Mouse (Mus musculus) CH12.LX (cell line): ENCODE measurements around the gene Olfr1451. TPM values are rescaled to one million over a fixed set of nuclear protein-coding genes. Genes with fewer than 3 reads are reported as not detected.
"Not testable (repeated sequence)": the region's sequence is repeated elsewhere in the genome, so short reads cannot be mapped to it uniquely, and the experiment has no call there.

Experiments
- DNase-seq: peaks from one replicate; pipeline ENCODE4 v3.0.0-alpha.2; 2013; ENCODE audit errors: extremely low read depth
- H3K27ac ChIP-seq: 2 replicates; pipeline ENCODE4 v1.5.1; 2012; ENCODE audit warnings: low read depth, mild to moderate bottlenecking, control low read depth, moderate library complexity; ENCODE audit not compliant: insufficient read depth
- H3K27me3 ChIP-seq: replicated peaks from 2 replicates; pipeline ENCODE3; 2012; ENCODE audit warnings: inconsistent platforms
- H3K36me3 ChIP-seq, 2 experiments: replicated peaks in 1 of 2; 2 replicates each; pipeline versions ENCODE3 to v1.6.1; 2012; ENCODE audit warnings: inconsistent platforms in 1 of 2, low read length in 1 of 2, mild to moderate bottlenecking in 1 of 2, mixed read lengths in 1 of 2, moderate library complexity in 1 of 2; ENCODE audit not compliant: control insufficient read depth in 1 of 2, insufficient read depth in 1 of 2
- H3K4me1 ChIP-seq, 2 experiments: 2 replicates each; pipeline ENCODE4 v1.6.1; 2012; ENCODE audit warnings: inconsistent platforms in 1 of 2, moderate library complexity in 1 of 2; ENCODE audit not compliant: insufficient read depth in 2 of 2, control insufficient read depth in 1 of 2
- H3K4me2 ChIP-seq: 2 replicates; pipeline ENCODE4 v1.6.1; 2012; ENCODE audit warnings: low read depth, mild to moderate bottlenecking, control low read depth; ENCODE audit not compliant: poor library complexity, insufficient read depth, severe bottlenecking
- H3K4me3 ChIP-seq, 3 experiments: fragments of 150-350 bp in 1 of 3; sonication (generic) in 1 of 3; replicated peaks in 1 of 3; 2 replicates each; pipeline versions ENCODE3 to v1.5.1; 2011 to 2012; ENCODE audit warnings: low read depth in 2 of 3, low read length in 2 of 3, mild to moderate bottlenecking in 2 of 3, moderate library complexity in 2 of 3, control low read depth in 1 of 3, improper control_type of control experiment in 1 of 3, inconsistent platforms in 1 of 3, mixed read lengths in 1 of 3; ENCODE audit not compliant: poor library complexity in 1 of 3
- H3K79me2 ChIP-seq: replicated peaks from 2 replicates; pipeline ENCODE4 v1.6.1; 2012; ENCODE audit warnings: mild to moderate bottlenecking, moderate library complexity; ENCODE audit not compliant: control insufficient read depth, poor library complexity, insufficient read depth, severe bottlenecking; ENCODE audit errors: extremely low read depth
- H3K9ac ChIP-seq: 2 replicates; pipeline ENCODE4 v1.6.1; 2012; ENCODE audit warnings: low read depth, mild to moderate bottlenecking, control low read depth, moderate library complexity; ENCODE audit not compliant: insufficient read depth
- H3K9me3 ChIP-seq: replicated peaks from 2 replicates; pipeline ENCODE3; 2012; ENCODE audit warnings: low read length, inconsistent platforms, mixed read lengths
- CHD1 ChIP-seq: IDR thresholded peaks from 2 replicates; pipeline ENCODE4 v1.6.1; 2012; ENCODE audit warnings: low read depth, low read length, improper control_type of control experiment, inconsistent platforms
- JUN ChIP-seq: IDR thresholded peaks from 2 replicates; pipeline ENCODE4 v1.6.1; 2011; ENCODE audit warnings: low read depth, mild to moderate bottlenecking, low read length, improper control_type of control experiment, moderate library complexity; ENCODE audit not compliant: insufficient read depth
- JUND ChIP-seq: conservative IDR thresholded peaks from 2 replicates; pipeline ENCODE4 v1.6.1; 2011; ENCODE audit warnings: low read depth, low read length, improper control_type of control experiment
- MAFK ChIP-seq: IDR thresholded peaks from 2 replicates; pipeline ENCODE4 v1.6.1; 2011; ENCODE audit warnings: low read length, improper control_type of control experiment; ENCODE audit not compliant: insufficient replicate concordance
- MAZ ChIP-seq: IDR thresholded peaks from 2 replicates; pipeline ENCODE4 v1.6.1; 2012; ENCODE audit warnings: low read depth, mild to moderate bottlenecking, inconsistent platforms, low read length, improper control_type of control experiment, moderate library complexity
- MXI1 ChIP-seq: IDR thresholded peaks from 2 replicates; pipeline ENCODE4 v1.6.1; 2011; ENCODE audit warnings: mild to moderate bottlenecking, low read depth, low read length, improper control_type of control experiment
- NELFE ChIP-seq: IDR thresholded peaks from 2 replicates; pipeline ENCODE4 v1.6.1; 2011; ENCODE audit warnings: low read depth, low read length, improper control_type of control experiment
- POLR2AphosphoS2 ChIP-seq: IDR thresholded peaks from 2 replicates; pipeline ENCODE4 v1.6.1; 2011; ENCODE audit warnings: low read depth, low read length, improper control_type of control experiment
- SIN3A ChIP-seq: IDR thresholded peaks from 2 replicates; pipeline ENCODE4 v1.6.1; 2012; ENCODE audit warnings: low read length, improper control_type of control experiment, inconsistent platforms
- USF1 ChIP-seq: IDR thresholded peaks from 2 replicates; pipeline ENCODE4 v1.6.1; 2014; ENCODE audit warnings: low read depth, mild to moderate bottlenecking, inconsistent platforms, low read length, improper control_type of control experiment
- ZNF384 ChIP-seq: IDR thresholded peaks from 2 replicates; pipeline ENCODE4 v1.6.1; 2012; ENCODE audit warnings: low read depth, low read length, improper control_type of control experiment, inconsistent platforms
- dilution Hi-C: fragments of 300-500 bp; cut with MboI; formaldehyde crosslinking; loops from 2 replicates; pipeline ENCODE4 v1.14.3; 2020; ENCODE audit warnings: low sequenced_read_pairs; ENCODE audit not compliant: extremely low pct_unique_long_range_greater_than_20kb, extremely low pct_ligation_motif_present
- in situ Hi-C: fragments of 300-500 bp; cut with MboI; formaldehyde crosslinking; loops from 3 replicates; pipeline ENCODE4 v1.14.3; 2019; ENCODE audit warnings: low sequenced_read_pairs, low pct_ligation_motif_present, low pct_unique_long_range_greater_than_20kb, mixed read lengths
- polyA plus RNA-seq: library from polyadenylated mRNA; unstranded; fragments of >175 nt; gene quantifications from 2 replicates; pipeline ENCODE4 v1.2.1, GENCODE M21; 2012; ENCODE audit warnings: low read depth; ENCODE audit not compliant: insufficient read length
- total RNA-seq, 2 experiments: library from RNA; depleted of rRNA; stranded (reverse); fragments of 300-350 nt in 1 of 2; fragments of >200 nt in 1 of 2; gene quantifications; 2 replicates each; pipeline ENCODE4 v1.2.3; 2012 to 2014

The Olfr1451 gene
- total and polyA plus RNA-seq, 3 experiments: not detected

DNA sequence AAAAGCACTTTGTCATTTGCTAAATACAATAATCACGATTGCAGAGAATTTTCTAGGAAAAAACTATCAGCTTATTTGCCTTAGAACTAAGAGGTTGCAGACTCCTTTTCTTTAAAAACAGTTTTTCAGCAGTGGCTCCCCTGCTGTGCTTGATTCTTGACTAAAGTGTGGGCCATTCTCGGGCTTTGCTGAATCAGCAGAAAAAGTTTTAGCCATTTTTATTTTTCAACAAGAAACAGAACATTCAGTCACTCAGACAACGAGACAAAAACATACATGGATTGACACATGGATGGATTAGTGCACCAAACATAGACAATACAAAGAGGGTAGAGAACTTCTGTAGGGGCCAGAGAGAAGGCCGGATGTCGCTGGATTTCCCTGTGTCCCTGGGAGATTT lies 24.7 kb upstream of the Olfr1451 start:
- H3K27ac ChIP-seq, DNase-seq, H3K79me2 ChIP-seq, H3K4me1 ChIP-seq, in situ Hi-C loops, H3K9ac ChIP-seq, H3K27me3 ChIP-seq, H3K4me2 ChIP-seq, H3K9me3 ChIP-seq, H3K36me3 ChIP-seq, H3K4me3 ChIP-seq, dilution Hi-C loops: not testable (repeated sequence)
- peak; percentile 87 for TF ChIP-seq MAFK

- H3K4me1 ChIP-seq, H3K36me3 ChIP-seq, H3K27me3 ChIP-seq, H3K9ac ChIP-seq, in situ Hi-C loops, H3K79me2 ChIP-seq, dilution Hi-C loops, H3K4me2 ChIP-seq, H3K27ac ChIP-seq, H3K4me3 ChIP-seq, H3K9me3 ChIP-seq, DNase-seq: not testable (repeated sequence)
These were observed 2.5 kb upstream of the Olfr1451 start for GRCm38 (mm10) chr19:12992316-12992715.

DNA sequence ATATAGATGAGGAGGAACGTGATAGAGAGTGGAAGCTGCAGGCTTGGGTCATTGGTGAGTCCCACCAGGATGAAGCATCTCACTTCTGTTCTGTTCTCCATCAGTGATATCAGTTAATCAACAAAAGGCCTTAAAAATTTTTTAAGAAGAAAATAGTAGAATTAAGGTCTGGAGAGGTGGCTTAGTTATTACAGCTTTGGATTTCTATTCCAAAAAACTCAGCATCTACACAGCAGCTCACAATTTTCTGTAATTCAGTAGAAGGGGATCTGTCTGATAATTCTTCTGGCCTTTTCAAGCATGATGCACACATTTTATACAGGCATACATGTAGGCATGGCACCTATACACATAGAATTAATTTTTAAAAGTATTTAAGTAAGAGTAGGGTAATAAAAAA lies 33.4 kb downstream of the Olfr1451 start, which contains the start of gene Olfr1453:
Gene Olfr1453 (minus strand): TSS at position 101 of the 400 bp plus-strand sequence.
- no peaks in the 10 kb centered on the region for H3K27me3 ChIP-seq
- H3K36me3 ChIP-seq: no peaks in the 10 kb centered on the region
- no peak within 1 kb of the TSS for H3K4me2 ChIP-seq
- no peak for DNase-seq
- no peak within 1 kb of the TSS for H3K9ac ChIP-seq
- H3K4me1 ChIP-seq: no peaks in the 10 kb centered on the region
- H3K79me2 ChIP-seq: no peaks in the 10 kb centered on the region
- TF ChIP-seq POLR2AphosphoS2: no peak
- no peak for TF ChIP-seq MXI1
- TF ChIP-seq MAFK: no peak
- no peak for TF ChIP-seq JUND
- TF ChIP-seq NELFE: no peak
- no peak for TF ChIP-seq JUN
- no peak for TF ChIP-seq MAZ
- TF ChIP-seq CHD1: no peak
- TF ChIP-seq USF1: no peak
- TF ChIP-seq ZNF384: no peak
- no peak for TF ChIP-seq SIN3A
- dilution Hi-C loops (no loop called here), in situ Hi-C loops (no loop called here)
- H3K27ac ChIP-seq: no peak within 1 kb of the TSS
- H3K9me3 ChIP-seq: no peaks in the 10 kb centered on the region
- H3K4me3 ChIP-seq: no peak within 1 kb of the TSS

Other genes with a start within 250 kb of the Olfr1451 start
- 1.6 and 1.7 TPM in 2 replicates for gene Cntf, start 229.4 kb upstream of the Olfr1451 start, total RNA-seq (2012; rRNA removed)
- gene Cntf, start 229.4 kb upstream of the Olfr1451 start, total RNA-seq (2014; rRNA removed): 2.2 and 2.4 TPM in 2 replicates
- 2.4 and 3.6 TPM in 2 replicates for gene Cntf, start 229.4 kb upstream of the Olfr1451 start, polyA plus RNA-seq
- gene Zfp91, start 198.9 kb upstream of the Olfr1451 start, total RNA-seq (2012; rRNA removed): 19.3 and 25.5 TPM in 2 replicates
- gene Zfp91, start 198.9 kb upstream of the Olfr1451 start, total RNA-seq (2014; rRNA removed): 44.8 and 49.2 TPM in 2 replicates
- 44.7 and 46.4 TPM in 2 replicates for gene Zfp91, start 198.9 kb upstream of the Olfr1451 start, polyA plus RNA-seq
- gene Lpxn, start 198.8 kb upstream of the Olfr1451 start, total RNA-seq (2012; rRNA removed): 39.2 and 43.0 TPM in 2 replicates
- 140 and 149 TPM in 2 replicates for gene Lpxn, start 198.8 kb upstream of the Olfr1451 start, total RNA-seq (2014; rRNA removed)
- gene Lpxn, start 198.8 kb upstream of the Olfr1451 start, polyA plus RNA-seq: 61.6 and 66.4 TPM in 2 replicates
- gene Gm5244, start 148.3 kb upstream of the Olfr1451 start, total RNA-seq (2012; rRNA removed): not detected in 2 replicates
- not detected in 2 replicates for gene Gm5244, start 148.3 kb upstream of the Olfr1451 start, total RNA-seq (2014; rRNA removed)
- gene Gm5244, start 148.3 kb upstream of the Olfr1451 start, polyA plus RNA-seq: not detected in 2 replicates
- gene Olfr1444, start 137.7 kb upstream of the Olfr1451 start, total RNA-seq (2012; rRNA removed): not detected in 2 replicates
- gene Olfr1444, start 137.7 kb upstream of the Olfr1451 start, total RNA-seq (2014; rRNA removed): not detected in 2 replicates
- gene Olfr1444, start 137.7 kb upstream of the Olfr1451 start, polyA plus RNA-seq: not detected in 2 replicates
- gene Olfr1445, start 111.2 kb upstream of the Olfr1451 start, total RNA-seq (2012; rRNA removed): not detected in 2 replicates
- not detected in 2 replicates for gene Olfr1445, start 111.2 kb upstream of the Olfr1451 start, total RNA-seq (2014; rRNA removed)
- not detected in 2 replicates for gene Olfr1445, start 111.2 kb upstream of the Olfr1451 start, polyA plus RNA-seq
- gene Olfr1446, start 101.5 kb upstream of the Olfr1451 start, total RNA-seq (2012; rRNA removed): not detected in 2 replicates
- not detected in 2 replicates for gene Olfr1446, start 101.5 kb upstream of the Olfr1451 start, total RNA-seq (2014; rRNA removed)
- not detected in 2 replicates for gene Olfr1446, start 101.5 kb upstream of the Olfr1451 start, polyA plus RNA-seq
- gene Olfr1447, start 91.3 kb upstream of the Olfr1451 start, total RNA-seq (2012; rRNA removed): not detected in 2 replicates
- gene Olfr1447, start 91.3 kb upstream of the Olfr1451 start, total RNA-seq (2014; rRNA removed): not detected in 2 replicates
- not detected in 2 replicates for gene Olfr1447, start 91.3 kb upstream of the Olfr1451 start, polyA plus RNA-seq
- gene Olfr1448, start 70.6 kb upstream of the Olfr1451 start, total RNA-seq (2012; rRNA removed): not detected in 2 replicates
- not detected in 2 replicates for gene Olfr1448, start 70.6 kb upstream of the Olfr1451 start, total RNA-seq (2014; rRNA removed)
- gene Olfr1448, start 70.6 kb upstream of the Olfr1451 start, polyA plus RNA-seq: not detected in 2 replicates
- gene Olfr1449, start 64.2 kb upstream of the Olfr1451 start, total RNA-seq (2012; rRNA removed): not detected in 2 replicates
- not detected in 2 replicates for gene Olfr1449, start 64.2 kb upstream of the Olfr1451 start, total RNA-seq (2014; rRNA removed)
- gene Olfr1449, start 64.2 kb upstream of the Olfr1451 start, polyA plus RNA-seq: not detected in 2 replicates
- gene Olfr1450, start 44.8 kb upstream of the Olfr1451 start, total RNA-seq (2012; rRNA removed): not detected in 2 replicates
- not detected in 2 replicates for gene Olfr1450, start 44.8 kb upstream of the Olfr1451 start, total RNA-seq (2014; rRNA removed)
- not detected in 2 replicates for gene Olfr1450, start 44.8 kb upstream of the Olfr1451 start, polyA plus RNA-seq
- not detected in 2 replicates for gene Olfr1453, start 33.3 kb downstream of the Olfr1451 start, total RNA-seq (2012; rRNA removed)
- not detected in 2 replicates for gene Olfr1453, start 33.3 kb downstream of the Olfr1451 start, total RNA-seq (2014; rRNA removed)
- gene Olfr1453, start 33.3 kb downstream of the Olfr1451 start, polyA plus RNA-seq: not detected in 2 replicates
- gene Olfr1454, start 65.6 kb downstream of the Olfr1451 start, total RNA-seq (2012; rRNA removed): not detected in 2 replicates
- not detected in 2 replicates for gene Olfr1454, start 65.6 kb downstream of the Olfr1451 start, total RNA-seq (2014; rRNA removed)
- not detected in 2 replicates for gene Olfr1454, start 65.6 kb downstream of the Olfr1451 start, polyA plus RNA-seq
- gene Olfr1457, start 102.9 kb downstream of the Olfr1451 start, total RNA-seq (2012; rRNA removed): not detected in 2 replicates
- not detected in 2 replicates for gene Olfr1457, start 102.9 kb downstream of the Olfr1451 start, total RNA-seq (2014; rRNA removed)
- not detected in 2 replicates for gene Olfr1457, start 102.9 kb downstream of the Olfr1451 start, polyA plus RNA-seq
- gene Olfr1458, start 111.8 kb downstream of the Olfr1451 start, total RNA-seq (2012; rRNA removed): not detected in 2 replicates
- not detected in 2 replicates for gene Olfr1458, start 111.8 kb downstream of the Olfr1451 start, total RNA-seq (2014; rRNA removed)
- not detected in 2 replicates for gene Olfr1458, start 111.8 kb downstream of the Olfr1451 start, polyA plus RNA-seq
- not detected in 2 replicates for gene Olfr1459, start 154.5 kb downstream of the Olfr1451 start, total RNA-seq (2012; rRNA removed)
- not detected in 2 replicates for gene Olfr1459, start 154.5 kb downstream of the Olfr1451 start, total RNA-seq (2014; rRNA removed)
- 0.07 TPM in 1 of 2 replicates, not detected in the other for gene Olfr1459, start 154.5 kb downstream of the Olfr1451 start, polyA plus RNA-seq
- not detected in 2 replicates for gene Olfr1461, start 168.0 kb downstream of the Olfr1451 start, total RNA-seq (2012; rRNA removed)
- not detected in 2 replicates for gene Olfr1461, start 168.0 kb downstream of the Olfr1451 start, total RNA-seq (2014; rRNA removed)
- gene Olfr1461, start 168.0 kb downstream of the Olfr1451 start, polyA plus RNA-seq: not detected in 2 replicates
- gene Olfr1462, start 190.7 kb downstream of the Olfr1451 start, total RNA-seq (2012; rRNA removed): not detected in 2 replicates
- gene Olfr1462, start 190.7 kb downstream of the Olfr1451 start, total RNA-seq (2014; rRNA removed): not detected in 2 replicates
- gene Olfr1462, start 190.7 kb downstream of the Olfr1451 start, polyA plus RNA-seq: not detected in 2 replicates
- gene Olfr1463, start 236.3 kb downstream of the Olfr1451 start, total RNA-seq (2012; rRNA removed): not detected in 2 replicates
- not detected in 2 replicates for gene Olfr1463, start 236.3 kb downstream of the Olfr1451 start, total RNA-seq (2014; rRNA removed)
- not detected in 2 replicates for gene Olfr1463, start 236.3 kb downstream of the Olfr1451 start, polyA plus RNA-seq